Mouse (Mus musculus) MEL (cell line): ENCODE data around the gene Cecr2.

Experiments
- CTCF ChIP-seq, 3 experiments: IDR thresholded peaks in 2 of 3; conservative IDR thresholded peaks in 1 of 3; 2 replicates each; pipeline ENCODE4 v1.5.1; 2011 to 2012; ENCODE audit warnings: low read length in 3 of 3, low read depth in 2 of 3, mild to moderate bottlenecking in 2 of 3, improper control_type of control experiment in 1 of 3, inconsistent platforms in 1 of 3, mixed read lengths in 1 of 3, moderate library complexity in 1 of 3; ENCODE audit not compliant: control insufficient read depth in 1 of 3, insufficient read depth in 1 of 3, poor library complexity in 1 of 3, severe bottlenecking in 1 of 3
- MAX ChIP-seq: IDR thresholded peaks from 2 replicates; pipeline ENCODE4 v1.6.1; 2011; ENCODE audit warnings: low read length, improper control_type of control experiment
- MEF2A ChIP-seq: IDR thresholded peaks from 2 replicates; pipeline ENCODE4 v1.6.1; 2014; ENCODE audit warnings: low read depth, mild to moderate bottlenecking, inconsistent platforms, low read length, improper control_type of control experiment; ENCODE audit not compliant: poor library complexity, insufficient replicate concordance, severe bottlenecking; ENCODE audit errors: extremely low read depth
- TCF12 ChIP-seq: IDR thresholded peaks from 2 replicates; pipeline ENCODE4 v1.6.1; 2014; ENCODE audit warnings: low read depth, mild to moderate bottlenecking, inconsistent platforms, low read length, improper control_type of control experiment, moderate library complexity
- UBTF ChIP-seq: IDR thresholded peaks from 2 replicates; pipeline ENCODE4 v1.6.1; 2012; ENCODE audit warnings: low read depth, mild to moderate bottlenecking, inconsistent platforms, low read length, improper control_type of control experiment, moderate library complexity, borderline replicate concordance; ENCODE audit not compliant: insufficient read depth
- ZKSCAN1 ChIP-seq: IDR thresholded peaks from 2 replicates; pipeline ENCODE4 v1.6.1; 2012; ENCODE audit warnings: low read depth, mild to moderate bottlenecking, inconsistent platforms, low read length, improper control_type of control experiment, moderate library complexity

DNA sequence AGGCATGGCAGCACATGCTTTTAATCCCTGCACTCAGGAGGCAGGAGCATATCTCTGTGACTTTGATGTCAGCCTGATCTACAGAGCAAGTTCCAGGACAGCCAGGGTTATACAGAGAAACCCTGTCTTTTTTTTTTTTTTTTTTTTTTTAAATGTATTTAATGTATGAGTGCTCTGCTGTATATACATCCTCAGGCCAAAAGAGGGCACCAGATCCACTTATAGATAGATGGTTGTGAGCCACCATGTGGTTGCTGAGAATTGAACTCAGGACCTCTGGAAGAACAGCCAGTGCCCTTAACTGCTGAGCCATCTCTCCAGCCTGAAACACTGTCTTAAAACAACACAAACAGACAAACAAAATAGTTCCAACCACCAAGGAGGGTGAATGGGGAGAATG is 122.7 kb downstream of the Cecr2 start:
- TF ChIP-seq MEF2A (no peak), CTCF (IDR thresholded peaks at IDR 0.05 in 2 of 3, conservative IDR thresholded peaks at IDR 0.05 in 1 of 3; ENCODE audit: control insufficient read depth in 1 of 3, insufficient read depth in 1 of 3, low read depth in 2 of 3, low read length in 3 of 3, poor library complexity in 1 of 3, severe bottlenecking in 1 of 3) (peak in 2 of 3 experiments; percentile 34 to 60; a peak in 3 of 6 replicates), MAX (0 out of 2 replicates have a peak, but pooled peaks have one; percentile 33), UBTF (no peak), TCF12 (no peak), ZKSCAN1 (no peak; the same call in 1 of the 2 replicates)
